Mouse (Mus musculus) yolk sac, embryonic 10.5 days (tissue): ENCODE data around the gene Papolg.
"Not testable (repeated sequence)": the region's sequence is repeated elsewhere in the genome, so short reads cannot be mapped to it uniquely, and the experiment has no call there.

Experiments
- DNase-seq: peaks from one replicate; pipeline ENCODE4 v3.0.0-alpha.2; 2017; ENCODE audit warnings: low spot score

Gene Papolg

GRCm38 (mm10) chr11:23895060-23895426 lies at the start of gene Papolg:
Gene Papolg (minus strand): TSS chr11:23895253.
- DNase-seq, result peak; percentile 92

GRCm38 (mm10) chr11:23928146-23928545 lies 33.1 kb upstream of the Papolg start:
- not testable (repeated sequence) for DNase-seq

- DNase-seq, result no peak
Measured at GRCm38 (mm10) chr11:23927643-23928042, 32.6 kb upstream of the Papolg start.

GRCm38 (mm10) chr11:23913824-23914223 lies 18.8 kb upstream of the Papolg start:
- not testable (repeated sequence) for DNase-seq

- no peak for DNase-seq
Measured at GRCm38 (mm10) chr11:23903909-23904308, 8.9 kb upstream of the Papolg start.

GRCm38 (mm10) chr11:23894141-23895059 lies 653 bp downstream of the Papolg start:
- DNase-seq, result peak; percentile 36

GRCm38 (mm10) chr11:23893556-23893955 lies 1.5 kb downstream of the Papolg start:
- DNase-seq, result no peak

GRCm38 (mm10) chr11:23864326-23864725 lies 30.7 kb downstream of the Papolg start:
- DNase-seq, result no peak

- DNase-seq, result no peak
Measured at GRCm38 (mm10) chr11:23856723-23857112, 38.3 kb downstream of the Papolg start.

GRCm38 (mm10) chr11:23856054-23856722 lies 38.9 kb downstream of the Papolg start:
- no peak for DNase-seq

GRCm38 (mm10) chr11:23855182-23855802 lies 39.8 kb downstream of the Papolg start:
- peak; percentile 55 for DNase-seq

- no peak for DNase-seq
Measured at GRCm38 (mm10) chr11:23853306-23853705, 41.7 kb downstream of the Papolg start.

GRCm38 (mm10) chr11:23846016-23846815 lies 48.8 kb downstream of the Papolg start:
- no peak for DNase-seq

- DNase-seq, result no peak
Measured at GRCm38 (mm10) chr11:23823244-23823643, 71.8 kb downstream of the Papolg start.

- no peak for DNase-seq
Measured at GRCm38 (mm10) chr11:23821652-23822051, 73.4 kb downstream of the Papolg start.

GRCm38 (mm10) chr11:23820977-23821376 lies 74.1 kb downstream of the Papolg start:
- no peak for DNase-seq

- no peak for DNase-seq
Measured at GRCm38 (mm10) chr11:23818745-23819144, 76.3 kb downstream of the Papolg start.
